Mouse (Mus musculus) spleen, adult 2 months (tissue): ENCODE results near the gene Brd2. TPM values are rescaled to one million over a fixed set of nuclear protein-coding genes. Genes with fewer than 3 reads are reported as not detected.
A peak's percentile ranks its signal among the peaks of the same experiment; 100 is the strongest.

ENCODE experiments used
- DNase-seq, 2 experiments: peaks; one replicate each; pipeline versions ENCODE4 v3.0.0 to v3.0.0-alpha.2; 2012 to 2021; ENCODE audit warnings: low spot score in 2 of 2, low read depth in 1 of 2
- H3K27ac ChIP-seq: fragments of 200-500 bp; 2 replicates; pipeline ENCODE4 v1.5.1; 2012; ENCODE audit warnings: low read length, inconsistent platforms; ENCODE audit not compliant: insufficient read depth
- H3K27me3 ChIP-seq: fragments of 200-500 bp; 2 replicates; pipeline ENCODE4 v1.6.1; 2012; ENCODE audit warnings: mild to moderate bottlenecking, moderate library complexity, low read length, inconsistent platforms; ENCODE audit not compliant: control insufficient read depth, insufficient read depth
- H3K36me3 ChIP-seq: fragments of 200-500 bp; 2 replicates; pipeline ENCODE4 v1.6.1; 2012; ENCODE audit warnings: mild to moderate bottlenecking, low read length, inconsistent platforms; ENCODE audit not compliant: control insufficient read depth, insufficient read depth
- H3K4me1 ChIP-seq: fragments of 200-500 bp; 2 replicates; pipeline ENCODE4 v1.6.1; 2011; ENCODE audit warnings: inconsistent platforms; ENCODE audit not compliant: control insufficient read depth, insufficient read depth, insufficient read length
- H3K4me3 ChIP-seq: fragments of 200-500 bp; 2 replicates; pipeline ENCODE4 v1.5.1; 2011; ENCODE audit warnings: mild to moderate bottlenecking, inconsistent platforms; ENCODE audit not compliant: insufficient read depth, insufficient read length; ENCODE audit errors: extremely low read depth
- CTCF ChIP-seq: fragments of 200-500 bp; IDR thresholded peaks from 2 replicates; pipeline ENCODE4 v1.5.1; 2011; ENCODE audit warnings: mild to moderate bottlenecking, inconsistent platforms; ENCODE audit not compliant: insufficient read depth, insufficient read length, insufficient replicate concordance; ENCODE audit errors: extremely low read depth
- POLR2A ChIP-seq: fragments of 200-500 bp; IDR thresholded peaks from 2 replicates; pipeline ENCODE4 v1.6.1; 2011; ENCODE audit warnings: low read depth, low read length, inconsistent platforms
- WGBS: fragments of 180-500 bp; shearing (Covaris S2); methylation state at CpG from one replicate; pipeline ENCODE4 v1.1.7; 2018; 5-methylcytosine and 5-hydroxymethylcytosine counted together
- polyA plus RNA-seq: library from polyadenylated mRNA; depleted of rRNA; stranded (reverse); fragments of >200 nt; gene quantifications from 2 replicates; pipeline ENCODE4 v1.2.3, GENCODE M21; 2012

The Brd2 gene
- polyA plus RNA-seq, 1 experiment: 97.9 TPM

DNA sequence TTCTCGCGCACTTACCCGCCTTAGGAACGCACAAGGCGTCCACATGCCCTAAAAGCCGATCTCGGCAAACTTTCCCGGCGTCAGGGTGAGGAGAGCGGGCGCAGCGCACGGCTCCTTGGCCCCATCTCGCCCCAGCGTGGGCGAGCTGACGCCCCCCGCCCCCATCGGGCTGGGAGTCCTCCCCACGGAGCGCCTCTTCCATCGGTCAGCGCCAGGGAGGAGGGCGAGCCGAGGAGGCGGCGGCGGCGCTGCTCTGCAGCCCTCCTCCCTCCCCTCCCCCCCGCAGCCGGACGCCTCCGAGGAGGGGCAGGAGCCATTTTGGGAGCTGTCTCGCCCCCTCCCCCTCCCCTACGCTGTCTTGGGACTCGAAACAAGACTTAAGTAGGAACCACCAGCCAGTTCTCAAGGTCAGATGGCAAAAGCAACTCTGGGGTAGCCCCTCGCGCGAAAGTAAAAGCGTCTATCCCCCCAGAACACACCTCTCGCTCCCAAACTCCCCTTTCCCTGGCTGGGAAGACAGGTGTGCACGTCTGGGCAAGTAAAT, 2.2 kb downstream of the Brd2 start:
- 1% methylated on average over 34 of the region's 42 CpGs for WGBS

DNA sequence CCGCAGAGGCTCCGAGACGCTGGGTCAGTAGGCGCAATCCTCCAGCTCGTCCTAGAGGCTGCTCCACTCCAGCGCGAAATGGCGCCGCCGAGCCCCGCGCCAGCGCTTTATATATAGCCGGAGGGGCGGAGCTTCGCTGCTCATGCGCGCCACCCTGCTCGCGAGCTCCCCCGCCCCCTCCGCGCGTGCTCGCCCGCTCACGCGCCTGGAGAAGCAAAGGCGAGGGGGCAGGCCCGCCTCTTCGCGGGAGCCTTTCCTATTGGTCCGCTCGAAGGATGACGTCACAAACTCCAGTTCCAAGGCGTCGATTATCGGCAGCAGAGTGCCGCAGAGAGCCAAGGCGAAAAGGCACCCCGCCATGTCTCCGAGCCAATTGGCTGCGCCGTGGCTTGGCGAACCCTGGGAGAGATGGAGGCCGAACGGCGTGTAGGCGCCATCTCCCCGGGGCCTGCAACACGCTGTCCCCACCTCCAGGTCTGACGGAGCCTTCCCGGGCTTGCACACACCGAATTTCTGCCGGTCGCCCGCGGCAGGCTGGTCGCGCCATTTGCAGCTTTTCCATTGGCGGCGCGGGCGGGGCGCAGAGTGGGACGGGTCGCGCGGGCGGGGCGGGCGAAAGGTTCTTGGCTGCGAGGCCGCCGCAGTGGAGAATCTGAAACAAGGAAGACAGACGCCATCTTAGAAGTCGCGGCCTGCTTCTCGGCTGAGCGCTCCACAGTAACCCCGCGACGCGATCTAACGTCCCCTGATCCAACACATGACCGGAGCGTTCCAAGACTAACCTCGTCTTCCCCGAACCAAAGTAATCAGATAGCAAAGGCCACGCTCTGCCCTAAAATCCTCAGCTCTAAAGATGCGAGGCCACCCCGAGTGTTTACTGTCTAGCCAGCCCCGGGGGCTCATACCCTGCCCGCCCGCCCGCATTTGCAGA, 2.9 kb downstream of the Brd2 start, which contains the start of gene H2-DMa:
H2-DMa (plus strand) TSS at position 293 of the 931 bp plus-strand sequence.
- H3K4me3 ChIP-seq: peak within 1 kb of the TSS; percentile 80
- under 1% methylated on average over 96 of the region's 96 CpGs for WGBS
- DNase-seq: peak; percentile 96 to 98
- H3K27ac ChIP-seq: peak within 1 kb of the TSS; percentile 99
- peaks cover 10% of the 10 kb centered on the region; the same call in 1 of the 2 replicates for H3K4me1 ChIP-seq
- H3K36me3 ChIP-seq: peaks cover 35% of the 10 kb centered on the region
- H3K27me3 ChIP-seq: no peaks in the 10 kb centered on the region
- TF ChIP-seq POLR2A (peak; percentile 99), CTCF (no peak)

More for the DNA sequence above, 2.2 kb downstream of the Brd2 start:
- peak overlapping the region; percentile 75 for H3K4me3 ChIP-seq
- TF ChIP-seq POLR2A: peak; percentile 11; the same call in 1 of the 2 replicates
- no peak for TF ChIP-seq CTCF
- DNase-seq: peak in 1 of 2 experiments; percentile 82
- peaks cover 12% of the 10 kb centered on the region; the same call in 1 of the 2 replicates for H3K4me1 ChIP-seq
- H3K27me3 ChIP-seq: no peaks in the 10 kb centered on the region
- H3K36me3 ChIP-seq: peaks cover 28% of the 10 kb centered on the region
- H3K27ac ChIP-seq: peak overlapping the region; percentile 99

DNA sequence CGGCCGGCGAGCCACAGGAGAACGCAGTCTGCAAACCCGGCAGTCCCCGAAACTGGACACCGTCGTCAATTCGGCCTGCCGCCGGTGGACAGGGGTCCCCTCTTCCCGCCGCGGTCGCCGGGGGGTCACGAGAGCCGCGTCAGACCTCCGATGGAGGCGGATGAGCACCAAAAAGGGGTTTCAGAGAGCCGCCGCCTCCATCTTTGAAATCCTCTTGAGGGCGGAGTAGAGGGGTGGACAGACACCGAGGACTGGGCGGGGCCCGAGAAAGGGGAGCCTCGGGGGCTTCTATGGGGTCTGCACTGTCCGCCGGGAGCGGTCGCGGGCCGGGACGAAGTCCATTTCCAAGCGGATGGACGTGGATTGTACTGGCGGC, 3.6 kb downstream of the Brd2 start:
- under 1% methylated on average over 38 of the region's 38 CpGs for WGBS
- H3K27me3 ChIP-seq: no peaks in the 10 kb centered on the region
- H3K36me3 ChIP-seq: peaks cover 40% of the 10 kb centered on the region
- peak overlapping the region; percentile 80 for H3K4me3 ChIP-seq
- no peak for DNase-seq
- H3K27ac ChIP-seq: peak overlapping the region; percentile 85
- TF ChIP-seq CTCF (no peak), POLR2A (no peak)
- H3K4me1 ChIP-seq: peaks cover 7% of the 10 kb centered on the region; the same call in 1 of the 2 replicates

DNA sequence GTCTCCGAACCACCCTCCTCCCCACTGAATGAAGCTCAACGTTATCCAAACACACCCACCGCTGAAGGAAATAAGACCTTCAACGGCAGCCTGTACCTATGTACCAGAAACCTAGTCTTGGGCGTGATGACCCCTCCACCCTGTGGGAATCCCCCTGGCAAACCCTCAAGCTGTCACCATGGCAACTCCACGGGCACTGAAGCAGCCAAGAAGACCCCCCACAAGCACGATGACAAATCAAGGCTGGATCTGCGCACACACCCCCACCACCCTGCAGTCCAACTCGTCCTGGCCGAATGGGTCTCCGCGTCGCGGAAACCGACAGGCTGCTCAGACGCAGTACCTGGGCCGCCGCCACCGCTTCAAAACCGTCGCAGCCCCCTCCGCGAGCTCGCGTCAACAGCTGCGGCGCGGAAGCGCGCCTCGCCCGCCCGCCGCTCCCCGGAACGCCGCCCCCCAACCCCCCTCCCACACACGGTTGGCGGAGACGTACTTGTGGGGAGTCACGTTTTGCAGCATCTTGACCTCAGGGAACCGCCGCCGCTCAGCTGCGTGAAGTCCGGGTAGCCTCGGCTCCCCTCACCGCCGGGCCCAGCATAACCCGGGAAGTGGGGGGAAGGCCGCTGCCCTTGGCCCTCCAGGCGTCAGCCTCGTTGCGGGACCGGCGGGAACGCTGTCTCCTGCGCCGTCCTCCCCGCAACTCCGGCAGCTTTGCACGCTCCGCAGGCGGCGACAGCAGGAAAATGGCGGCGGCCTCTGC, 4.1 kb downstream of the Brd2 start:
- TF ChIP-seq CTCF (no peak), POLR2A (no peak)
- H3K27ac ChIP-seq: peak overlapping the region; percentile 85
- peak overlapping the region; percentile 80 for H3K4me3 ChIP-seq
- peak in 1 of 2 experiments; percentile 41 for DNase-seq
- H3K36me3 ChIP-seq: peaks cover 46% of the 10 kb centered on the region
- WGBS: under 1% methylated on average over 55 of the region's 67 CpGs
- peaks cover 2% of the 10 kb centered on the region; the same call in 1 of the 2 replicates for H3K4me1 ChIP-seq
- H3K27me3 ChIP-seq: no peaks in the 10 kb centered on the region

DNA sequence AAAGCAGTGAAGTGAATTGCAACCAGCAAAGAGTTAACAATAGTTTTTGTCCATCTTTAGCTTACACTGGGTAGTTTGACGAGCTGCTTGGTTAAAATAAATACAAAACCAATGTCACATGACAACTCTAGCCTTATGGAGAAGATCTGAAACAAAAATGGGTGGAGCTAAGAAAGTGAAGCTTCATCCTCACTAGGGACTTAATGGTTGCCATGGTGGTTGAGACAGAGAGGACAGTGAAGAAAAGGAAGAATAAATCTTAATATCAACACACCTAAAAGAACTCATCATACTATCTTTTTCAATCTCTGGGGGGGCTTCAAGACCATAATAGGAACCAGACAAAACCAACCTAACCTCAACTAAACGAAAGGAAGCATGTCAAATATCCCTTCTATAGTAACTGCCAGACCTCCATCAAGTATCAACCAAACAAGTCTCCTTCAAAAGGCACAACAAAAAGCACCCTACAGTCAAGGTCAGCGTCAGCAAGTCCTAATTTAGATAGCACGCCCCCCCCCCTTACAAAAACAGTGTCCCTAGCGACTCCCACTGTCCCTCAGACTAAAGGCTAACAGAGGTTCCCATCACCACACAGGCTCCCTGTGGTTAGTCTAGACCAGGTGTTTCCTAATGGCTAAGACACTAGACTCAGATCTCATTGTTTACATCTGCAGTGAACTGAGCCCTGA, 4.9 kb downstream of the Brd2 start:
- Histone ChIP-seq H3K4me1 (peaks cover 2% of the 10 kb centered on the region; the same call in 1 of the 2 replicates), H3K36me3 (peaks cover 53% of the 10 kb centered on the region), H3K27ac (peak overlapping the region; percentile 69), H3K4me3 (peak overlapping the region; percentile 80), H3K27me3 (no peaks in the 10 kb centered on the region)
- no peak for TF ChIP-seq POLR2A
- TF ChIP-seq CTCF: no peak
- WGBS: under 1% methylated on average over 5 of the region's 5 CpGs
- DNase-seq: no peak
